Mouse (Mus musculus) leukemia stem cell, adult 10-12 weeks (primary cell): ENCODE results near the gene Rgmb. TPM values are rescaled to one million over a fixed set of nuclear protein-coding genes. Genes with fewer than 3 reads are reported as not detected.

Experiments used
- polyA plus RNA-seq: library from polyadenylated mRNA; stranded (reverse); fragments of >175 nt; gene quantifications from 2 replicates; pipeline ENCODE4 v1.2.3, GENCODE M21; 2012; ENCODE audit warnings: low replicate concordance

Gene Rgmb
- 2.2 and 5.9 TPM in 2 replicates for polyA plus RNA-seq

DNA sequence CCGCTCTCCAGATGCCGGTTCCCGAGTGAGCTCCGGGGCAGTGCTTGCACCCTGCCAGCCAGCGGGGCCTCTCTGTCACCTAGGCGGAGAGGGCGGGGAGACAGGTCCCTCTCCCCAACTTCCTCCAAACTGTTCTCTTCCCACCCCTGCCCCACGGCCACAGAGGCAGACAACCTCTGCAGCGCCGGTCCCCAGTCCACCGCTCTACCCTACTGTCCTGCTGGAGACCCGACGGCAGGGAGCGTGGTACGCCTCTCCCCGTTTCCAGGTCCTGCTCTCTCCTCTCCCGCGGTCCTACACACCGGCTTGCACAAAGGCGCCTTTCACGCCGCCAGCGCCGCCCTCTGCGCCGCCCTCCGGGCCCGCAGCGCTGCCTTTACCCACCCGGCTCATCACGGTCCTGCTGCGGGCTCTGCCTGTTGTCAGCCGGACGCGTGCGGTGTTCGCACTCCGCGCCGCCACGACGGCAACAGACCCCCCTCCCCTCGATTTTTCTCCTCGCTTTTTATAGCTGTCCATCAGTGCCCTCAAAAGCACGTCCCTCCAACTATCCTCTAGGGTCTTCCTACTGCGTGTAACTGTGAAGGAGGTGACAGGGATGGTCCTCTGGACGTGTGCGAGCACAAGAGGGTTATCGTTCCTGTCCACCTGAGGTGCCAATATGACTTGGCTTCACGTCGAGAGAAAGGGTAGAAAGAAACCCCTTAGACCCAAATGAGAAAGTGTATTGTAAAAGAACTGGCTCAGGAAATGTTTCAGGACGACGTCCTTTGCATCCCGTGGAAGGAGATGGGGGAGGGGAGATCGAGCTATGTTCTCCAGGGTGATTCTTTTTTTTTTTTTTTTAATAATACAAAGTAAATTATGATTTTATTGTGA lies at the start of gene Rgmb:
Rgmb (minus strand) TSS at position 274 of the 879 bp plus-strand sequence.

Other genes starting within 250 kb of the Rgmb start
- gene Chd1, start 126.1 kb downstream of the Rgmb start, polyA plus RNA-seq: 130 and 140 TPM in 2 replicates